Mouse (Mus musculus) liver, embryonic 14.5 days (tissue): ENCODE data around the gene Rab6b.

Experiments
- CTCF ChIP-seq: IDR thresholded peaks from 2 replicates; pipeline ENCODE4 v1.5.1; 2016; ENCODE audit warnings: antibody characterized with exemption, low read depth, control low read depth
- EP300 ChIP-seq: IDR thresholded peaks from 2 replicates; pipeline ENCODE4 v1.6.1; 2016; ENCODE audit warnings: antibody characterized with exemption, low read depth

DNA sequence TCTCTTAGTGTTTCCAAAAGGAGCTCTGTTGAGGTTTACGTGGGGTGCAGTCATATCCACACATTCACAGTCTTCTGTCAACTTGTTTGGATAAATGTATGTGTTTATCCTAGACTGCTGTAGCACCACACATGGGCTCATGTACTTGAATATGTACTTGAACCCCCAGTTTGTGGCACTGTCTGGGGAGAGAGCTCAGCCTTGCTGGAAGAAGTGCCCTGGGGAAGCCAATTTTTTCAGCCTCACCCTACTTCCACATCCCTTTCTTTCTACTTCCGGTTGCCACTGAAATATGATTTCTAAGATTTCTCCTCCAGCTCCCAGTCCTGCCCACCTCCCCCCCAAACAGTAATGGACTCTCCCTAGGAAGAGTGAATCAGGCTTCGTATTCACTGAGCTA lies 17.9 kb upstream of the Rab6b start:
- TF ChIP-seq CTCF, result no peak
- no peak for TF ChIP-seq EP300
